Mouse (Mus musculus): ENCODE data around the gene Kdm2a.

DNA sequence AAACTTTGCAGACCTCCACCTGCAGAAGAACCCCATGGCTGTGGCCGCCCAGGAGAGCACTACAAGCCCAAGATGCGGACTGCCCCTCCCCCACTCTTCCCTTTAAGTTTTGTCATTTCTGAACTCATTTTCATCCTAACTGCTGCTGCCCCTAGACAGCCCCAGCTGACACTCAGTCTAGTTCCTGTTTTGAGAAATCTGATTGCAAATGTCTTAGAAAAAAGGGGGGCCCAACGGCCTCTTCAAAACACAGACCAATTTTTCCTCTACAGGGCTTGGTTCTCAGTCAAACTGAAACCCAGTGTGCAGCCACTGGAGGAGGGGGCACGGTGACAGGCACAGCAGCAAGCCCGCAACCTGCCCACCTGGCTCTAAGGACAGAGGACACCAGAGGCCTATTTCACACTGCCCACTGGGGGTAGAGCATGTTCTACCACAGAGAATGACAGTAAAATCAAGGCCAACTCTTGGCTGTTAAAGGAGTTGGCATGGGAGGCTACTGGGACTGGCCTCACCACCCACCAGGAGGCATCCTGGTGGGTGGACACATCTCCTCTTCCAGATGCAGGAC, 93.7 kb downstream of the Kdm2a start:
- TF ChIP-seq EP300 (IDR thresholded peaks at IDR 0.05), result no peak
- TF ChIP-seq CTCF (IDR thresholded peaks at IDR 0.05), result 0 out of 2 replicates have a peak, but pooled peaks have one; percentile 8

Measured in lung, postnatal 0 days (tissue).